Mouse (Mus musculus): ENCODE data around the gene Eddm3b.
"Not testable (repeated sequence)": the region's sequence is repeated elsewhere in the genome, so short reads cannot be mapped to it uniquely, and the experiment has no call there.

Gene Eddm3b

DNA sequence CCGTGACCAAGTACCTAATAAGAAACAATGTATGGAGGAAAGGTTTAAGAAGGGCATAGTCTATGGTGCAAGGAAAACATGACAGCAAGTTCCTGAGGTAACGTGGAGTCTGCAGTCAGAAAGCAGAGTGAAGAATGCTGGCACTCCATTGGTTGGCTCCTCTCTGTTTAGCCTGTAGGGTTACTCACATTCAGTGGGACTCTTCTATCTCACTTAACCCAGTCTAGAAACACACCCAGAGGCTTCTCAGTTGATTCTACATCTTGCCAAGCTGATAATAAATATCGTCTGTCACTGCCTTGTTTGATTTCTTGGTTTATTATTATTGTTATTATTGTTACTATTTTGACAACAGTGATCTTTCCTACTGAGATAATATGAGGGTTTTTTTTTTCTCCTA, 28.3 kb downstream of the Eddm3b start:
- DNase-seq (ENCODE audit: low read depth in 1 of 2, low spot score in 2 of 2): no peak

DNA sequence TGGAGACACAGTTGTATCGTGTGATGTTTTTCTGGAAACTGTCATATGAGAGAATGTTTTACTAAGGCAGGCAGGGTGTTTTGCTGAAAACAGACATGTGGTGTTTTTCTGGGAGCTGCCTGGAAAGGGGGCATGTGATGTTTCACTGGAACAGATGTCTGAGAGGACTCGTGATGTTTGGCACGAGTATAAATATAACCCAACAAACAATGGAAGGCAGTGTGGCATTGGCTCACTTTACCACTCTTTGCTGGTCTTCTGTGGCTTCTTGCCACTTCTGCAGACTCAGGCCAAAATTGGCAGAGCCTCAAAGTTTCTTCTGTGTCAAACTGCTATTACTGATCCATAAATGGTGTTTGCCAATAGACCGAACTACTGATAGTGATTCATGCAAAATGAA, 29.1 kb downstream of the Eddm3b start:
- DNase-seq (ENCODE audit: low read depth in 1 of 2, low spot score in 2 of 2): no peak

DNA sequence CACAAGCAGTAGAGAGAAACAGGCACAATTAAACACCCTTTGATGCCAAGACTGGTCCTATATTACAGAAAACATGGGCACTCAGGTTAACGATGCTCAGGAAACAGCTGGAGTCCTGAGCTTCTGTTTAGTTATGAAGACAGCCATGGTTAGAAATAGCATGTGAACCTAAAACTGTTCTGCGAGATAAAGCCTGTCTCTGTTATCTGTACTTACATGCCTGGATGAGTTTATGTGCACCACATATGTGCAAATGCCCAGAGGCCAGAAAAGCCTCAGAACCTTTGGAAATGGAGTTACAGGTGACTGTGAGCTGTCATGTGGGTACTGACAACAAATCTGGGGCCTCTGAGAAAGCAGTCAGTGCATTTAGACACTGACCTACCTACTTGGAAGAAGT, 29.7 kb downstream of the Eddm3b start:
- DNase-seq (ENCODE audit: low read depth in 1 of 2, low spot score in 2 of 2): no peak

DNA sequence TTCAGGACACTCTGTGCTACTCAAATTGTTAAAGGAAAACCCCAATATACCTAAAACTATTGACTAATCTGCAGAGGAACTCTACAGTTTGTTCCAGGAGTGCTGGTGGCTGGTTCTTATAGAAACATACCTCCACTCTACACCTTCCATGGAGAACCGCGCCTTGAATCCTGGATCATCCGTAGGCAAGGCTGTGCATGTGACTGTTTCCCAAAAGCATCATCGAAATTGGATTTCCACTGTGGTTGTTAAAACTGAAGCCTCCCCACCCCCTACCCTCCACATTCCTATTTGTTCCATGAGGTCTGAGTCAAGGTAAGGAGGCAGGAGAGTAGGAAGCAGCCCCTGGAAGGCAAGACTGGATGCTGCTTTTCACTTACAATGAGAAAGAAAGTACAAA, 30.2 kb downstream of the Eddm3b start:
- DNase-seq (ENCODE audit: low read depth in 1 of 2, low spot score in 2 of 2): no peak

DNA sequence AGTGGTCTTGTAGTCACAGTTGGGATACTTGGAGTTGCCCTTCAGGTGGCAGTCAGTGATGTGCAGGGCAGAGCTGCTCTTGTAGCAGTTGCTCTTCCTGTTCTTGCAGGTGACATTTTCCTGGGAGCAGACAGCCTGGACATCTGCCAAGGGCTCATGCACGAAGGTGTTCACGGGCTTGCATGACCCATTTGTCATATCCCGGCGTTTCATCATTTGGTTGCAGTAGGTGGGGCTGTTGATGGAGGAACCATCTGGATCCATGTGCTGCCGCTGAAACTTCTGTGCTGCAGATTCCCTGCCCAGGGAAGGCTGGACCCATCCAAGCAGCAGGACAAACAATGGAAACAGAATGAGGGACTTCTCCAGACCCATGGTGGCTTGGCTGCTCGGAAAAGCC, 31.3 kb downstream of the Eddm3b start:
- DNase-seq (ENCODE audit: low read depth in 1 of 2, low spot score in 2 of 2): no peak

DNA sequence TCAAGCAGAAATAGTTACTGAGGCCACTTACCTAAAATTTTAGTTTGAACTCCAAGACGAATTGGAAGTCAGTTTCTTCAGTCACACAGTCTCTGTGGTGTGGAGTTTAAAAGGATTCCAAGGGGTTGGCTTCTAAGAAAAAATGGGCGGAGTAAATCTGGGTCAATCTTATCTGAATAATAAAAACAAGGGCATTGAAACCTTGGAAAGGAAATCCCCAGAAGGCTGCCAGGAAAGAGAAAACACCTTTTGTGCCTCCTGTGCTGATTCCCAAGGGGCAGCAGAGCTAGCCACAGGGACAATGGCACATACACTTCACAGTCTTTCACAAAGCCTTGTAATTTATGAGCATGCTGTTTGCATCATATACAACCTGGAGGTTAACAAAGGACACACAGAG, 32.5 kb downstream of the Eddm3b start, which contains the start of gene Rnase1:
TSS of gene Rnase1 (minus strand) at position 101 of the 400 bp plus-strand sequence.
- DNase-seq (ENCODE audit: low read depth in 1 of 2, low spot score in 2 of 2): no peak

DNA sequence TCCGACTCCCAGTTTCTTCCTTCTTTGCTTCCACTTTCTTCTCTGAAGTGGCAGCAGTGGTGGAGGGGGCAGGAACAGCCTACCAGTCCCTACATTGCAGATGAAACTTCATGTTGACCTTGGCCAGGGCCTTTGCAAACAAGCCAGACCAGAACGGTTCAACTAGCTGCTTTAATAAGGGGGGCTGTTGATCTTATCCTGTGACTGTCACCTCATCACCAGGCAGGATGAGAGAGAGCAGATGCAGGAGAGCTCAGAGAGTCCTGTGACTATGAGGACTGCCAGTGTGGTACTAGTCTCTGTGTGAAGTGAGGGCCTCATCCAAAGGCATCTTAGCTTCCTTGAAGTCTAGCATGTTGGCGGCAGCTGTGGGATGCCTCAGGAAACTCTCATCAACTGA, 33.8 kb downstream of the Eddm3b start:
- DNase-seq (ENCODE audit: low read depth in 1 of 2, low spot score in 2 of 2): no peak

DNA sequence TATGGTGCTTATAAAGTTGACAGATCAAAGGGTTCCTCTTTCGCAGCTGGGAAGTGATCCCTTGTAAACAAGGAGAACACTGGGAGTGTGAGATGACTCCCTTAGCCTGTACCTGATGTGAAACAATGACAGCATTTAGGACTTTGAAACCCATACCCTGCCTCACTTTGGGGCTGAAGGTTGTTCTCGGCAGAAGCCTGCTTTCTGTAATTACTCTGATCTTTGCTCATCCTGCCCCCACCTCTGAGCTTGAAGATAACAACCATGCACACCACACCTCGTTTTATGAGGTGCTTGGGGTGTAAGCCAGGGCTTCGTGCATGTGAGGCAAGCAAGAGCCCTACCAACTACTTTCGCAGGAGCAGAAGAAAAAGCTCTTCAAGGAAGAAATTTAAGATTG, 34.9 kb downstream of the Eddm3b start:
- no peak for DNase-seq (ENCODE audit: low read depth in 1 of 2, low spot score in 2 of 2)

DNA sequence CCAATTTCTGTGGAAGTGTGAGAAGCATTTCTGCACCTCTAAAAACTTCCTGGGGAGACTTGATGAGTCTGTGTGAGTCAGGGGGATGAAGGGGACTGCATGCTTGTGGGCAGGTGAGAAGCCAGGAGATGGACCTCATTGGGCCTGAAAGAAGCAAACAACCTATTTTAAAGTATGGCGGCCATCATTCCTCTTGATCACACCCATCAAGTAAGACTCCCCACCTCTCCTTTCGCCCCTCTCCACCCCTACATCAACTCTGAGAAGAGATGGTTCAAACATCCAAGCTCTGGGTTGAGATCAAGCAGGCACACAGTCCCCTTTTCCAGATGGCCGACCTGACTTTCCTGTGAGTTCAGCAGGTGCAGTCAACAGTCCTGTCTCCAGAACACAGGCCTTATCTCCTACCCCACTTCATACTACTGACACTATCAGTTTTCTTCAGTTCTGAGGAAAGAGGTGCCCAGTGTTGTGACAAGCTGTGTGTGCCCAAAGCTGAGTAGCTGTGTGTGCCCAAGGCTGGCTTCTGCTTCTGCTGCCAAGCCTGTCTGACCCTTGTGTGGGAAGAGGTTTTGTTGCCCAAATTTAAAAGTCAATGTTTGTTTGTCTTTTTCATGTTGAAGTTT, 36.1 kb downstream of the Eddm3b start:
- no peak for DNase-seq (ENCODE audit: low read depth in 1 of 2, low spot score in 2 of 2)

DNA sequence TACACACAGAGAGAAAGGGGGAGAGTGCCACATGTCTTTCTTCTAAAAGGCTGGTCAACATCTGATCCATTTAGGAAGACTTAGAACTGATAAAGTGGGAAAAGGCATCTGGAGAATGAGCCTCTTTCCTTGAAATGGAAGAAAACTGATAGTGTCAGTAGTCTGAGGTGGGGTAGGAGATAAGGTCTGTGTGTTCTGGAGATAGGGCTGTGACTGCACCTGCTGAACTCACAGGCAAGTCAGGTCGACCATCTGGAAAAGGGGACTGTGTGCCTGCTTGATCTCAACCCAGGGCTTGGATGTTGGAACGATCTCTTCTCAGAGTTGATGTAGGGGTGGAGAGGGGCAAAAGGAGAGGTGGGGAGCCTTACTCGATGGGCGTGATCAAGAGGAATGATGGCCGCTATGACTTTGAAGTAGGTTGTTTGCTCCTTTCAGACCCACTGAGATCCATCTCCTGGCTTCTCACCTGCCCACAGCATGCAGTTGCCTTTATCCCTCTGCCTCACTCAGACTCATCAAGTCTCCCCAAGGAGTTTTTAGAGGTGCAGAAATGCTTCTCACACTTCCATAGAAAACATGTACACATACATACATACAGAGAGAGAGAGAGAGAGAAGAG, 38.1 kb downstream of the Eddm3b start:
- DNase-seq (ENCODE audit: low read depth in 1 of 2, low spot score in 2 of 2): no peak

DNA sequence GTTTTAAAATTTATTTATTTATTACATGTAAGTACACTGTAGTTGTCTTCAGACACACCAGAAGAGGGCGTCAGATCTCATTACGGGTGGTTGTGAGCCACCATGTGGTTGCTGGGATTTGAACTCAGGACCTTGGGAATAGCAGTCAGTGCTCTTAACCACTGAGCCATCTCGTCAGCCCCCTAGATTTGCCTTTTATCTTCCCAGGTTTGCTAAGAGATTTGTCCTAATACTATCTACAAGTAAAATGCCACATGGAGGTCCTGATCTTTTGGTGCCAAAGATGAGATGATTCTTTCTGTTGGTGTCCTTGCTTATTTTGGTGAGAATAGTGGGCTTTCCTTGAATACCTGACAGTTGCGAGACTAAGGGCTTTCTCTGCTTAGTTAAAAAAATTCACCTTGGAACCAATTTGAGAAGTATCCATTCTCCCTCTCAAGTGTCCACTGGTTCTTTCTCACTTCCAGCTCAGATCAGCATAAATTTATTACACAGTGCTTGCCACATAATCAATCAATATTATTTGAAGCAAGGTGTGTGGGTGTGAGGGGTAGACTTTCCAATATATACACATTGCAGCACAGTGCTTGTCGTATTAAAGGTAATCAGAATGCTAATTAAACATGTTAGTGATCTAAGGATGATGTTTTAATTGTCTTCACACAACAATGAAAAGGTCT, 42.0 kb downstream of the Eddm3b start:
- DNase-seq (ENCODE audit: low read depth in 1 of 2, low spot score in 2 of 2): no peak

DNA sequence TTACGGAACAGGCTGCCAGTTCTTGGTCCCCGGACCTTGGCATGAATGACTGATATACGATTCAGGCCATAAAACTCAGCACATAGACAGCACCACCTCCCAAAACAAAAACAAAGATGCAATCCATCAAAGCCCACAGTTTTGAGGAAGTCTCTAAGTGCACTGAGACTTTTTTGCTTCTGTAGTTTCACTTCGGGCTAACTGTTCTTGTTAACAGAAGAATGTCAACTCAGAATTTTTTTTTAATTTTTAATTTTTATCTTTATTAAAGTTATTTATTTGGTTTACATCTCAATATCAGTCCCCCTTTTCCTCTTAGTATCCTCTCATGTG, 42.5 kb downstream of the Eddm3b start:
- no peak for DNase-seq (ENCODE audit: low read depth in 1 of 2, low spot score in 2 of 2)

DNA sequence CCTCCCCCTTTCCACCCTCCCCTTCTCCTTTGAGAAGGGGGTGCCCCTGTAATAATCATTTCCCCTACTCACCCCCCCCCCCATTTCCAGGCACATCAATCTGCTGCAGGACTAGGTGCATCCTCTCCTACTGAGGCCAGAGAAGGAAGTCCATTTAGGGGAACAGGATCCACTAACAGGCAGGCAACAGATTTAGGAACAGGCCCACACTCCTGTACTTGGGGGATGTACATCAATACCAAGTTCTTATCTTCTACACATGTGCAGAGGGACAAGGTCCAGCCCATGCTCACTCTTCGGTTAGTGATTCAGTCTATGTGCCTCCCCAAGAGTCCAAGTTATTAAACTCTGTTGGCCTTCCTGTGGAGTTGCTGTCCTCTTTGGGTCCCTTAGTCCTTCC, 42.8 kb downstream of the Eddm3b start:
- DNase-seq (ENCODE audit: low read depth in 1 of 2, low spot score in 2 of 2): no peak

DNA sequence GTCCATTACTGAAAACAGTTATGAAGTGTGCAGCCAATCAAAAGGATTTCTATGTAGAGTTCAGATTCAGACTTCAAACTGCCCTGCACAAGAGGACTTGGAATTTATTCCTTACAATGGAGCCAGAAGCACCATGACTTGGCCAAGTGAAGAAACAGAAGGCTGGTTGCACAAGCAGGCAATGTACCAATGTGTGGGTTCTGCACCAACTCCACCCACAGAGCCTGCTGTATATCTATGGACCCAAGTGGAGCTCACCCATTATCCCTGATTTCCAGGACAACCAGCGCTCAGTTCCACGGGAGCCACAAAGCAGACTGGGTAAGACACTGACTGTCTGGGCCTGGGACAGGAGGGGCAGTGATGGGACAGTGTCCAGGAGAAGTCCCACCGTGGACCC, 47.8 kb downstream of the Eddm3b start, which contains the start of gene Rnase2b:
TSS of gene Rnase2b (plus strand) at position 285 of the 400 bp plus-strand sequence.
- DNase-seq (ENCODE audit: low read depth in 1 of 2, low spot score in 2 of 2): not testable (repeated sequence)

DNA sequence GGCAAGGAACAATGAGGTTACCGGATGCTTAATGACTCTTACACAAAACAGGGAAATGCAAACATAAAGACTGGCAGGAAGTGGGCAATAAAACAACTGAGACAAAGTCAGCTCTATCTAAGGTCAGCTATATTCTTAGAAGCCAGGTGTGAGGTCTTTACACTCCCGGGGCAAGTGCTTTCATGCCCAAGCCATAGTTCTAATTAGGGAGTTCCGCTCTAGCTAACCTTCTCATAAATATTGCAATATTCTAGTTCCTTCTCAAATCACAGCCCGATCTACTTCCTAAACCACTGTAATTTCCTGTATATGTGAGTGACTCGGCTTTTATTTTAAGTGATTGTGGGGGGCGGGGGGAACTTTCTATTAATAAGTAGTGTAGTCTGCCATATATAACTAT, 49.1 kb downstream of the Eddm3b start:
- DNase-seq (ENCODE audit: low read depth in 1 of 2, low spot score in 2 of 2): not testable (repeated sequence)

DNA sequence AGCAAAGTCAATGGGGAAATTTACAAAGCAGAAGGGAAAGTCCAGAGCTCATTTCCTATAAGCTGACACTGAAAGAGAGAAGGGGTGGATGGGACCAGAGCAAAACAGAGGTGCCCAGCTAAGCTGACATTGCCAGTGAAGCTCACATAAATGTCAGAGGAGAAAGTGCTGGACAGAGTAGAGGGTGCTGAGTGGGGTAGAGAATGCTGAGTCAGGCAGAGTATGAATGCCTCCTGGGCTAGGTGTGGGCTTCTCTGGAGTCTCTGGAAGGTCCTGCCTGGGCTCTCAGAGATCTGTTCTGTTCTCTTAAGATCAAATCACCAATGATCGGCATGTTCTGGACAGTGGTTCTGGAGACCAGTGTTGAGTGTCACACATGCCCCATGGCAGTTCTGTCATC, 51.2 kb downstream of the Eddm3b start:
- no peak for DNase-seq (ENCODE audit: low read depth in 1 of 2, low spot score in 2 of 2)

DNA sequence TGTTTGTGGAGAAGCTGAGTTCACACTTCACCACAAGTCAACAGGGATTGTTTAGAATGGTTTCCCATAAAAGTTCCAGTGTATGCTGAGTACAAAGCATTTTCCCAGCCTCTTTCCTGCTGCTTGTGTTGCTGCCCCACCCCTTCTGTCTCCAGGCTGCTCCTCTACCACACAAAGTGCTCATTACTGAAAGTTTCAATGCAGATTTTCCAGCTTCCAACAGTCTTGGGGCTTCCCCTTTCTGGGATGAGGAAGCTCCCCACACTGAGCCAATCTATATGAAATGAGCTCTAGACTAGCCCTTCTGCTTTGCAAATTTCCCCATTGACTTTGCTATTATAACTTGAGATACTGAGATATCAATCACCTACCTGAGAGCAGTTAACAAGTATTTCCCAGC, 51.8 kb downstream of the Eddm3b start:
- DNase-seq (ENCODE audit: low read depth in 1 of 2, low spot score in 2 of 2): no peak

Data from monocyte, adult 2 months (primary cell).